Mouse (Mus musculus): ENCODE data around the gene Rdx. TPM values are rescaled to one million over a fixed set of nuclear protein-coding genes. Genes with fewer than 3 reads are reported as not detected.

Rdx gene
- 56.4 TPM for polyA plus RNA-seq (2014; fragmentation: Illumina TruSeq; extraction: RNeasy Lipid Tissue Mini Kit (QIAGEN cat#74804); ENCODE audit: insufficient read depth, low read depth, low replicate concordance)

DNA sequence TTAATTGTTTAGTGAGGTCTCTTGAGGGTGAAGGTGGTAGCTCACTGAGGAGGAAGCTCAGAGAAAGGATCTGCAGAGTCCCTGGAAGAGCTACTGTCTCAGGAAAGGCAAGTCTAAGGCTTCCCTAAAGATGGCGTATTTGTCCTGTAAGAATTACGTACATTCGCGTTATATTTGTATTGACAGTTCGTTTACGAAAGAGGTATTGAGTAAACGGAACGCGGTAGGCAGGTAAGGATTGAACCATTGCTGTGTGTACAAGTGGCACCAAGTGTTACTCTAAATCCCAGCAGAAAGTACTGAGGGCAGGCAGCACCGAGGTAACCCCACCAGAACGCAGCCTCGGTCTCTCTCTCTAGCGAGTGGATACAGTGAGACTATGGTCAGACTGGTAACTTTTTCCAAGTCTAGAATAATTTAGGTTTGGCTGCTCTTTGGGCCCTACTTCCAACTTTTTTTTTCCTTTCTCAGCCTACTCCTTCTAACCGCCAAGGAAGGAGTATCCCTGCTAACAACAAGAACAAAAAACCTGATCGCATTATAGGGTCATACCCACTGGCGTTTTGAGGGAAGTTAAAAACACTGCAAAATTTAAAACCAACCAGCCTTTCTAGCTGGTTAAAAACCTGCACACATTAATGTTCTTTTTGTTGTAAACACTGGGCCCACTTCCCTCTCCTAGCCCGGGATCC, at the start of gene Rdx:
Gene Rdx (plus strand): TSS at position 45 of the 692 bp plus-strand sequence.

Other genes starting within 250 kb of the Rdx start
- 76.5 TPM for gene Fdx1, start 83.6 kb upstream of the Rdx start, polyA plus RNA-seq (2014; fragmentation: Illumina TruSeq; extraction: RNeasy Lipid Tissue Mini Kit (QIAGEN cat#74804); ENCODE audit: insufficient read depth, low read depth, low replicate concordance)
- gene Zc3h12c, start 121.4 kb downstream of the Rdx start, polyA plus RNA-seq (2014; fragmentation: Illumina TruSeq; extraction: RNeasy Lipid Tissue Mini Kit (QIAGEN cat#74804); ENCODE audit: insufficient read depth, low read depth, low replicate concordance): 1.9 TPM

Measured in lung, adult 10 weeks (tissue).